Mouse (Mus musculus) megakaryocyte, embryonic 14.5 days (primary cell): ENCODE measurements at regions not wholly inside any gene's neighbourhood (a gene's known extent, or its start where the extent isn't known, plus 50 kb on each side); places are given as distances from the start of the nearest gene placed in this dataset.

Source experiments
- FLI1 ChIP-seq: IDR thresholded peaks from 2 replicates; pipeline ENCODE4 v1.6.1; 2012; ENCODE audit warnings: low read length, inconsistent platforms, mixed read lengths
- GATA1 ChIP-seq: IDR thresholded peaks from 3 replicates; pipeline ENCODE4 v1.6.1; 2012; ENCODE audit warnings: mixed read lengths, low read length, inconsistent platforms, borderline replicate concordance

DNA sequence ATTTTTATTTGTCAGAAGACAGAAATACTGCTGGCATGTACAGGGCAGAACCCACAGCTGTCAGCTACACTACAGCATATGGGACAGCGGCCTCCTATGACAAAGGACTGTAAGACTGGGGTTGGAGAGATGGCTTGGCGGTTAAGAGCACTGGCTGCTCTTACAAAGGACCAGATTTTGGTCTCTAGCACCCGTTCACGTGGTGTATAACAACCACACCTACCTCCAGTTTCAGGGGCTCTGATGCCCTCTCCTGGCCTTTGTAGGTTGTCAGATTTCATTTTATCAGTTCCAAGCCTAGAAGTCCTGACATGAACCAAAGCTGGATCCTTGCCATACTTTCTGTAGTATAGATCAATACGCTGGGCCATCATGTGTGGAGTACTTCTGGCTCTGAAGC lies 54.9 kb upstream of the Elk3 start:
- TF ChIP-seq FLI1, result no peak
- no peak for TF ChIP-seq GATA1
